Mouse (Mus musculus) spleen, adult 2 months (tissue): Measurements from ENCODE around the gene Morn3. TPM values are rescaled to one million over a fixed set of nuclear protein-coding genes. Genes with fewer than 3 reads are reported as not detected.

Source experiments
- DNase-seq, 2 experiments: peaks; one replicate each; pipeline versions ENCODE4 v3.0.0 to v3.0.0-alpha.2; 2012 to 2021; ENCODE audit warnings: low spot score in 2 of 2, low read depth in 1 of 2
- H3K27ac ChIP-seq: fragments of 200-500 bp; 2 replicates; pipeline ENCODE4 v1.5.1; 2012; ENCODE audit warnings: low read length, inconsistent platforms; ENCODE audit not compliant: insufficient read depth
- H3K27me3 ChIP-seq: fragments of 200-500 bp; 2 replicates; pipeline ENCODE4 v1.6.1; 2012; ENCODE audit warnings: mild to moderate bottlenecking, moderate library complexity, low read length, inconsistent platforms; ENCODE audit not compliant: control insufficient read depth, insufficient read depth
- H3K36me3 ChIP-seq: fragments of 200-500 bp; 2 replicates; pipeline ENCODE4 v1.6.1; 2012; ENCODE audit warnings: mild to moderate bottlenecking, low read length, inconsistent platforms; ENCODE audit not compliant: control insufficient read depth, insufficient read depth
- H3K4me1 ChIP-seq: fragments of 200-500 bp; 2 replicates; pipeline ENCODE4 v1.6.1; 2011; ENCODE audit warnings: inconsistent platforms; ENCODE audit not compliant: control insufficient read depth, insufficient read depth, insufficient read length
- H3K4me3 ChIP-seq: fragments of 200-500 bp; 2 replicates; pipeline ENCODE4 v1.5.1; 2011; ENCODE audit warnings: mild to moderate bottlenecking, inconsistent platforms; ENCODE audit not compliant: insufficient read depth, insufficient read length; ENCODE audit errors: extremely low read depth
- CTCF ChIP-seq: fragments of 200-500 bp; IDR thresholded peaks from 2 replicates; pipeline ENCODE4 v1.5.1; 2011; ENCODE audit warnings: mild to moderate bottlenecking, inconsistent platforms; ENCODE audit not compliant: insufficient read depth, insufficient read length, insufficient replicate concordance; ENCODE audit errors: extremely low read depth
- POLR2A ChIP-seq: fragments of 200-500 bp; IDR thresholded peaks from 2 replicates; pipeline ENCODE4 v1.6.1; 2011; ENCODE audit warnings: low read depth, low read length, inconsistent platforms
- WGBS: fragments of 180-500 bp; shearing (Covaris S2); methylation state at CpG from one replicate; pipeline ENCODE4 v1.1.7; 2018; 5-methylcytosine and 5-hydroxymethylcytosine counted together
- polyA plus RNA-seq: library from polyadenylated mRNA; depleted of rRNA; stranded (reverse); fragments of >200 nt; gene quantifications from 2 replicates; pipeline ENCODE4 v1.2.3, GENCODE M21; 2012

Gene Morn3
- polyA plus RNA-seq, 1 experiment, result not detected

GRCm38 (mm10) chr5:123035089-123035488 is 11.7 kb downstream of the Morn3 start:
- Histone ChIP-seq H3K36me3 (peaks cover 3% of the 10 kb centered on the region; the same call in 1 of the 2 replicates), H3K27me3 (no peaks in the 10 kb centered on the region), H3K27ac (no peak overlapping the region), H3K4me1 (peaks cover 7% of the 10 kb centered on the region; the same call in 1 of the 2 replicates), H3K4me3 (no peak overlapping the region)
- 92% methylated on average over 4 of the region's 4 CpGs for WGBS
- TF ChIP-seq POLR2A, result no peak
- no peak for TF ChIP-seq CTCF
- no peak for DNase-seq

GRCm38 (mm10) chr5:123033646-123034160 is 13.1 kb downstream of the Morn3 start:
- no peak for TF ChIP-seq CTCF
- Histone ChIP-seq H3K4me3 (no peak overlapping the region), H3K4me1 (peaks cover 5% of the 10 kb centered on the region; the same call in 1 of the 2 replicates), H3K27me3 (no peaks in the 10 kb centered on the region), H3K27ac (no peak overlapping the region), H3K36me3 (peaks cover 9% of the 10 kb centered on the region)
- DNase-seq, result no peak
- 83% methylated on average over 7 of the region's 7 CpGs for WGBS

- Histone ChIP-seq H3K4me3 (no peak overlapping the region), H3K36me3 (peaks cover 9% of the 10 kb centered on the region), H3K4me1 (peaks cover 1% of the 10 kb centered on the region; the same call in 1 of the 2 replicates), H3K27ac (no peak overlapping the region), H3K27me3 (no peaks in the 10 kb centered on the region)
- TF ChIP-seq POLR2A, result no peak
- no peak for TF ChIP-seq CTCF
- 90% methylated on average over 3 of the region's 3 CpGs for WGBS
- DNase-seq, result no peak
These were observed 15.5 kb downstream of the Morn3 start for GRCm38 (mm10) chr5:123031312-123031711.

- Histone ChIP-seq H3K4me1 (peaks cover 12% of the 10 kb centered on the region; the same call in 1 of the 2 replicates), H3K27me3 (no peaks in the 10 kb centered on the region), H3K36me3 (peaks cover 9% of the 10 kb centered on the region), H3K27ac (no peak overlapping the region), H3K4me3 (no peak overlapping the region)
- DNase-seq, result no peak
- WGBS, result 90% methylated on average over 7 of the region's 7 CpGs
- TF ChIP-seq CTCF (no peak), POLR2A (no peak)
These were observed 17.1 kb downstream of the Morn3 start for GRCm38 (mm10) chr5:123029729-123030128.

GRCm38 (mm10) chr5:123027436-123027835 is 19.4 kb downstream of the Morn3 start:
- Histone ChIP-seq H3K4me3 (no peak overlapping the region), H3K27me3 (no peaks in the 10 kb centered on the region), H3K27ac (no peak overlapping the region), H3K4me1 (peaks cover 12% of the 10 kb centered on the region; the same call in 1 of the 2 replicates), H3K36me3 (peaks cover 9% of the 10 kb centered on the region)
- DNase-seq, result no peak
- WGBS, result 27% methylated on average over 6 of the region's 6 CpGs
- TF ChIP-seq POLR2A (no peak), CTCF (no peak)

GRCm38 (mm10) chr5:123026414-123026813 is 20.4 kb downstream of the Morn3 start:
- Histone ChIP-seq H3K4me1 (peaks cover 12% of the 10 kb centered on the region; the same call in 1 of the 2 replicates), H3K36me3 (peaks cover 9% of the 10 kb centered on the region), H3K4me3 (no peak overlapping the region), H3K27ac (peak overlapping the region; percentile 21; the same call in 1 of the 2 replicates), H3K27me3 (no peaks in the 10 kb centered on the region)
- DNase-seq, result no peak
- 54% methylated on average over 6 of the region's 6 CpGs for WGBS
- TF ChIP-seq POLR2A (no peak), CTCF (no peak)

- peaks cover 12% of the 10 kb centered on the region; the same call in 1 of the 2 replicates for H3K4me1 ChIP-seq
- H3K4me3 ChIP-seq, result no peak overlapping the region
- H3K36me3 ChIP-seq, result peaks cover 6% of the 10 kb centered on the region
- peak in 1 of 2 experiments; percentile 56 for DNase-seq
- H3K27ac ChIP-seq, result peak overlapping the region; percentile 75
- no peaks in the 10 kb centered on the region for H3K27me3 ChIP-seq
- WGBS, result 14% methylated on average over 9 of the region's 9 CpGs
- TF ChIP-seq POLR2A, result no peak
- TF ChIP-seq CTCF, result no peak
These were observed 21.7 kb downstream of the Morn3 start for GRCm38 (mm10) chr5:123024965-123025573.
